Mouse (Mus musculus): Measurements from ENCODE around the gene Mapk11.

- TF ChIP-seq CTCF (conservative IDR thresholded peaks at IDR 0.05; ENCODE audit: insufficient read depth, insufficient read length, low read depth, low read length) = no peak
- no peak for TF ChIP-seq POLR2A (IDR thresholded peaks at IDR 0.05; ENCODE audit: low read depth, low read length)
These were observed 26.2 kb upstream of the Mapk11 start for GRCm38 (mm10) chr15:89175411-89176155.

Measured in kidney, adult 2 months (tissue).